Mouse (Mus musculus) forebrain, embryonic 14.5 days (tissue): ENCODE measurements around the gene Cops8. TPM values are rescaled to one million over a fixed set of nuclear protein-coding genes. Genes with fewer than 3 reads are reported as not detected.

Source experiments
- ATAC-seq: fragments of 200-750 bp; cut with Nextera tagmentation; 2 replicates; pipeline ENCODE4 v1.8.0; 2017; ENCODE audit warnings: mild to moderate bottlenecking, moderate library complexity
- DNase-seq: peaks from one replicate; pipeline ENCODE4 v3.0.0-alpha.2; 2015; ENCODE audit warnings: low spot score
- H3K27ac ChIP-seq: fragments of 300-500 bp; sonication (generic); 2 replicates; pipeline ENCODE4 v1.5.1; 2014; ENCODE audit warnings: low read depth, mild to moderate bottlenecking, control low read depth, low read length, moderate library complexity
- H3K27me3 ChIP-seq: fragments of 300-500 bp; sonication (generic); replicated peaks from 2 replicates; pipeline ENCODE4 v1.6.1; 2014; ENCODE audit warnings: low read length, control low read depth, mixed read lengths; ENCODE audit not compliant: control insufficient read depth, insufficient read depth
- H3K36me3 ChIP-seq: fragments of 300-500 bp; sonication (generic); 2 replicates; pipeline ENCODE4 v1.6.1; 2014; ENCODE audit warnings: low read length, control low read depth; ENCODE audit not compliant: control insufficient read depth, insufficient read depth
- H3K4me1 ChIP-seq: fragments of 300-500 bp; sonication (generic); 2 replicates; pipeline ENCODE4 v1.6.1; 2014; ENCODE audit warnings: antibody characterized with exemption, low read length, control low read depth; ENCODE audit not compliant: control insufficient read depth, insufficient read depth
- H3K4me2 ChIP-seq: fragments of 300-500 bp; sonication (generic); 2 replicates; pipeline ENCODE4 v1.6.1; 2014; ENCODE audit warnings: mild to moderate bottlenecking, control low read depth, low read length
- H3K4me3 ChIP-seq: fragments of 300-500 bp; sonication (generic); 2 replicates; pipeline ENCODE4 v1.5.1; 2014; ENCODE audit warnings: low read depth, low read length, control low read depth
- H3K9ac ChIP-seq: fragments of 300-500 bp; sonication (generic); 2 replicates; pipeline ENCODE4 v1.6.1; 2014; ENCODE audit warnings: mild to moderate bottlenecking, low read length, control low read depth, moderate library complexity
- H3K9me3 ChIP-seq: fragments of 300-500 bp; sonication (generic); replicated peaks from 2 replicates; pipeline ENCODE4 v1.6.1; 2016; ENCODE audit warnings: low read length, control low read depth, mixed read lengths; ENCODE audit not compliant: control insufficient read depth
- WGBS: fragments of 180-500 bp; shearing (Covaris S2); extraction: QIAGEN DNeasy Blood & Tissue Kit; methylation state at CpG from one replicate; pipeline ENCODE4 v1.1.7; 2014; 5-methylcytosine and 5-hydroxymethylcytosine counted together
- polyA plus RNA-seq: library from polyadenylated mRNA; unstranded; fragments of >200 nt; fragmentation: Nextera tagmentation; extraction: Ambion mirVana; gene quantifications from 2 replicates; pipeline ENCODE4 v1.2.1, GENCODE M21; 2014

The Cops8 gene
- polyA plus RNA-seq, 1 experiment from 2014 or later: 218 TPM

GRCm38 (mm10) chr1:90633415-90634030 lies 30.7 kb downstream of the Cops8 start:
- no peaks in the 10 kb centered on the region for H3K4me1 ChIP-seq
- ATAC-seq (no peak), DNase-seq (no peak)
- H3K4me2 ChIP-seq: no peak overlapping the region
- no peaks in the 10 kb centered on the region for H3K27me3 ChIP-seq
- H3K9ac ChIP-seq: no peak overlapping the region
- H3K27ac ChIP-seq: no peak overlapping the region
- no peaks in the 10 kb centered on the region for H3K36me3 ChIP-seq
- H3K4me3 ChIP-seq: no peak overlapping the region
- 79% methylated on average over 6 of the region's 6 CpGs for WGBS
- H3K9me3 ChIP-seq: no peaks in the 10 kb centered on the region

- no peaks in the 10 kb centered on the region for H3K4me1 ChIP-seq
- no peaks in the 10 kb centered on the region for H3K9me3 ChIP-seq
- no peaks in the 10 kb centered on the region for H3K27me3 ChIP-seq
- H3K9ac ChIP-seq: no peak overlapping the region
- WGBS: 62% methylated on average over 3 of the region's 3 CpGs
- H3K4me2 ChIP-seq: no peak overlapping the region
- no peak for ATAC-seq
- DNase-seq: no peak
- H3K36me3 ChIP-seq: no peaks in the 10 kb centered on the region
- no peak overlapping the region for H3K27ac ChIP-seq
- H3K4me3 ChIP-seq: no peak overlapping the region
Measured at GRCm38 (mm10) chr1:90634205-90634745, 31.5 kb downstream of the Cops8 start.

GRCm38 (mm10) chr1:90638335-90638734 lies 35.6 kb downstream of the Cops8 start:
- Histone ChIP-seq H3K4me3 (no peak overlapping the region), H3K4me2 (no peak overlapping the region), H3K4me1 (no peaks in the 10 kb centered on the region), H3K9ac (no peak overlapping the region), H3K27me3 (no peaks in the 10 kb centered on the region), H3K36me3 (no peaks in the 10 kb centered on the region), H3K27ac (no peak overlapping the region), H3K9me3 (no peaks in the 10 kb centered on the region)
- WGBS: 84% methylated on average over 7 of the region's 7 CpGs
- ATAC-seq: no peak
- no peak for DNase-seq

- Histone ChIP-seq H3K27ac (no peak overlapping the region), H3K4me2 (no peak overlapping the region), H3K4me3 (no peak overlapping the region), H3K27me3 (no peaks in the 10 kb centered on the region), H3K36me3 (no peaks in the 10 kb centered on the region), H3K4me1 (no peaks in the 10 kb centered on the region), H3K9me3 (no peaks in the 10 kb centered on the region), H3K9ac (no peak overlapping the region)
- ATAC-seq (peak; percentile 42; the same call in 1 of the 2 replicates), DNase-seq (peak; percentile 86)
- 14% methylated on average over 4 of the region's 4 CpGs for WGBS
Measured at GRCm38 (mm10) chr1:90650781-90651437, 48.1 kb downstream of the Cops8 start.

GRCm38 (mm10) chr1:90651781-90652180 lies 49.0 kb downstream of the Cops8 start:
- Histone ChIP-seq H3K9ac (no peak overlapping the region), H3K4me1 (no peaks in the 10 kb centered on the region), H3K27ac (no peak overlapping the region), H3K9me3 (no peaks in the 10 kb centered on the region), H3K4me2 (no peak overlapping the region), H3K36me3 (no peaks in the 10 kb centered on the region), H3K27me3 (no peaks in the 10 kb centered on the region), H3K4me3 (no peak overlapping the region)
- no peak for DNase-seq
- ATAC-seq: no peak

GRCm38 (mm10) chr1:90652553-90652952 lies 49.8 kb downstream of the Cops8 start:
- H3K27ac ChIP-seq: no peak overlapping the region
- H3K4me1 ChIP-seq: no peaks in the 10 kb centered on the region
- ATAC-seq (no peak), DNase-seq (no peak)
- H3K4me3 ChIP-seq: no peak overlapping the region
- no peak overlapping the region for H3K9ac ChIP-seq
- H3K9me3 ChIP-seq: no peaks in the 10 kb centered on the region
- no peak overlapping the region for H3K4me2 ChIP-seq
- H3K36me3 ChIP-seq: no peaks in the 10 kb centered on the region
- WGBS: 78% methylated on average over 4 of the region's 4 CpGs
- H3K27me3 ChIP-seq: no peaks in the 10 kb centered on the region

- Histone ChIP-seq H3K36me3 (no peaks in the 10 kb centered on the region), H3K4me1 (no peaks in the 10 kb centered on the region), H3K4me2 (no peak overlapping the region), H3K27ac (no peak overlapping the region), H3K9ac (no peak overlapping the region), H3K4me3 (no peak overlapping the region), H3K9me3 (no peaks in the 10 kb centered on the region), H3K27me3 (no peaks in the 10 kb centered on the region)
- 90% methylated on average over 16 of the region's 16 CpGs for WGBS
- DNase-seq (no peak), ATAC-seq (no peak)
Measured at GRCm38 (mm10) chr1:90656492-90657245, 53.9 kb downstream of the Cops8 start.

- no peak overlapping the region for H3K4me2 ChIP-seq
- H3K27me3 ChIP-seq: no peaks in the 10 kb centered on the region
- H3K4me1 ChIP-seq: no peaks in the 10 kb centered on the region
- no peak overlapping the region for H3K4me3 ChIP-seq
- H3K9me3 ChIP-seq: no peaks in the 10 kb centered on the region
- ATAC-seq: no peak
- H3K9ac ChIP-seq: no peak overlapping the region
- peak; percentile 34 for DNase-seq
- H3K36me3 ChIP-seq: no peaks in the 10 kb centered on the region
- no peak overlapping the region for H3K27ac ChIP-seq
- WGBS: 85% methylated on average over 10 of the region's 10 CpGs
Measured at GRCm38 (mm10) chr1:90657292-90658050, 54.7 kb downstream of the Cops8 start.
